Mouse (Mus musculus) neural tube, embryonic 15.5 days (tissue): ENCODE results near the gene Tas2r104. TPM values are rescaled to one million over a fixed set of nuclear protein-coding genes. Genes with fewer than 3 reads are reported as not detected.

Experiments
- ATAC-seq: fragments of 200-750 bp; cut with Nextera tagmentation; 2 replicates; pipeline ENCODE4 v1.8.0; 2017; ENCODE audit warnings: mild to moderate bottlenecking, moderate TSS enrichment, moderate library complexity; ENCODE audit not compliant: low FRiP score
- H3K27ac ChIP-seq: fragments of 300-500 bp; sonication (generic); replicated peaks from 2 replicates; pipeline ENCODE4 v1.5.1; 2015; ENCODE audit warnings: mild to moderate bottlenecking, inconsistent platforms
- H3K27me3 ChIP-seq: fragments of 300-500 bp; sonication (generic); replicated peaks from 2 replicates; pipeline ENCODE4 v1.6.1; 2015; ENCODE audit warnings: inconsistent platforms
- H3K36me3 ChIP-seq: fragments of 300-500 bp; sonication (generic); 2 replicates; pipeline ENCODE4 v1.6.1; 2015; ENCODE audit warnings: inconsistent platforms
- H3K4me1 ChIP-seq: fragments of 300-500 bp; sonication (generic); 2 replicates; pipeline ENCODE4 v1.6.1; 2015; ENCODE audit warnings: inconsistent platforms
- H3K4me2 ChIP-seq: fragments of 300-500 bp; sonication (generic); 2 replicates; pipeline ENCODE4 v1.6.1; 2015; ENCODE audit warnings: inconsistent platforms, mild to moderate bottlenecking, moderate library complexity
- H3K4me3 ChIP-seq: fragments of 300-500 bp; sonication (generic); replicated peaks from 2 replicates; pipeline ENCODE4 v1.5.1; 2015; ENCODE audit warnings: mild to moderate bottlenecking, inconsistent platforms
- H3K9ac ChIP-seq: fragments of 300-500 bp; sonication (generic); replicated peaks from 2 replicates; pipeline ENCODE4 v1.6.1; 2015; ENCODE audit warnings: mild to moderate bottlenecking, inconsistent platforms
- H3K9me3 ChIP-seq: fragments of 300-500 bp; sonication (generic); replicated peaks from 2 replicates; pipeline ENCODE4 v1.6.1; 2016; ENCODE audit warnings: inconsistent platforms
- WGBS: fragments of 180-500 bp; shearing (Covaris S2); methylation state at CpG from one replicate; pipeline ENCODE4 v1.1.7; 2015; ENCODE audit warnings: mixed read lengths; 5-methylcytosine and 5-hydroxymethylcytosine counted together
- polyA plus RNA-seq: library from polyadenylated mRNA; unstranded; fragments of >200 nt; fragmentation: Nextera tagmentation; extraction: Ambion mirVana; gene quantifications from 2 replicates; pipeline ENCODE4 v1.2.1, GENCODE M21; 2015

The Tas2r104 gene
- not detected in 2 replicates for polyA plus RNA-seq

GRCm38 (mm10) chr6:131685644-131686043 lies at the start of gene Tas2r104:
Tas2r104 (minus strand) TSS chr6:131685744.
- H3K9ac ChIP-seq, result no peak within 1 kb of the TSS
- no peaks in the 10 kb centered on the region for H3K36me3 ChIP-seq
- no peaks in the 10 kb centered on the region for H3K4me1 ChIP-seq
- no peaks in the 10 kb centered on the region for H3K27me3 ChIP-seq
- H3K9me3 ChIP-seq, result no peaks in the 10 kb centered on the region
- WGBS, result 88% methylated on average over 1 of the region's 1 CpGs
- H3K4me2 ChIP-seq, result no peak within 1 kb of the TSS
- H3K27ac ChIP-seq, result no peak within 1 kb of the TSS
- ATAC-seq, result no peak
- H3K4me3 ChIP-seq, result no peak within 1 kb of the TSS

GRCm38 (mm10) chr6:131712803-131713202 lies 27.3 kb upstream of the Tas2r104 start:
- ATAC-seq, result no peak
- H3K9ac ChIP-seq, result no peak overlapping the region
- H3K36me3 ChIP-seq, result no peaks in the 10 kb centered on the region
- H3K27ac ChIP-seq, result no peak overlapping the region
- no peaks in the 10 kb centered on the region for H3K27me3 ChIP-seq
- H3K4me2 ChIP-seq, result no peak overlapping the region
- no peak overlapping the region for H3K4me3 ChIP-seq
- H3K4me1 ChIP-seq, result no peaks in the 10 kb centered on the region
- peaks cover 5% of the 10 kb centered on the region; the same call in 1 of the 2 replicates for H3K9me3 ChIP-seq
- WGBS, result 47% methylated on average over 7 of the region's 7 CpGs

GRCm38 (mm10) chr6:131689963-131690362 lies 4.4 kb upstream of the Tas2r104 start, which contains the start of gene Tas2r114:
Tas2r114 (minus strand) TSS chr6:131690063.
- peaks cover 8% of the 10 kb centered on the region; the same call in 1 of the 2 replicates for H3K9me3 ChIP-seq
- H3K4me1 ChIP-seq, result no peaks in the 10 kb centered on the region
- no peaks in the 10 kb centered on the region for H3K27me3 ChIP-seq
- no peak within 1 kb of the TSS for H3K9ac ChIP-seq
- no peak within 1 kb of the TSS for H3K4me3 ChIP-seq
- H3K27ac ChIP-seq, result no peak within 1 kb of the TSS
- no peaks in the 10 kb centered on the region for H3K36me3 ChIP-seq
- H3K4me2 ChIP-seq, result no peak within 1 kb of the TSS
- ATAC-seq, result no peak

- Histone ChIP-seq H3K4me2 (no peak within 1 kb of the TSS), H3K36me3 (no peaks in the 10 kb centered on the region), H3K4me3 (no peak within 1 kb of the TSS), H3K9me3 (peaks cover 8% of the 10 kb centered on the region; the same call in 1 of the 2 replicates), H3K4me1 (no peaks in the 10 kb centered on the region), H3K27me3 (no peaks in the 10 kb centered on the region), H3K9ac (no peak within 1 kb of the TSS), H3K27ac (no peak within 1 kb of the TSS)
- no peak for ATAC-seq
- WGBS, result 77% methylated on average over 1 of the region's 1 CpGs
These were observed 1.9 kb upstream of the Tas2r104 start, which contains the start of gene Tas2r105 for GRCm38 (mm10) chr6:131687395-131687794. Tas2r105 (minus strand) TSS chr6:131687495.

GRCm38 (mm10) chr6:131678786-131679185 lies 6.8 kb downstream of the Tas2r104 start, which contains the start of gene Tas2r106:
Tas2r106 (minus strand) TSS chr6:131678886.
- Histone ChIP-seq H3K4me3 (no peak within 1 kb of the TSS), H3K4me1 (no peaks in the 10 kb centered on the region), H3K27me3 (no peaks in the 10 kb centered on the region), H3K9ac (no peak within 1 kb of the TSS), H3K9me3 (peaks cover 6% of the 10 kb centered on the region; the same call in 1 of the 2 replicates), H3K36me3 (no peaks in the 10 kb centered on the region), H3K4me2 (no peak within 1 kb of the TSS), H3K27ac (no peak within 1 kb of the TSS)
- ATAC-seq, result no peak
- 76% methylated on average over 3 of the region's 3 CpGs for WGBS

DNA sequence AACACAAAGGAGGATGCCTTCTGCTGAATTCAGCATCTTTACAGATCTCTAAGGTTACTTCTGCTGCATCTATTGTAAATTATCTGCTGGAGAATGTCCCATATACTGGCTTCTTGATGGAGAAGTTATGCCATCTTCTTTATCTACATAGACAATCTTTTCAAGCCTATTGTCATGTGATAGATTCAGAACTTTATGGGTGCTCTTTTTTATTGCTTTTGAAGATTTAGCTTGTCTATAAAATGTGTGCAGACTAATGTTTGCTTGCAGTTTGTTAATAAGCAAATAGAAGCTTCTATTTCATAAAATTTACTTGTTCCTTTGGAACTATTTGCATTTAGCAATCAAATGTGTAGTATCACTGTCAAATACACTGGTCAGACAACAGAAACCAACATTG lies 25.5 kb downstream of the Tas2r104 start, which contains the start of gene Tas2r107:
TSS of gene Tas2r107 (minus strand) at position 101 of the 400 bp plus-strand sequence.
- Histone ChIP-seq H3K27me3 (no peaks in the 10 kb centered on the region), H3K4me3 (no peak within 1 kb of the TSS), H3K9me3 (peaks cover 17% of the 10 kb centered on the region; the same call in 1 of the 2 replicates), H3K4me2 (no peak within 1 kb of the TSS), H3K27ac (no peak within 1 kb of the TSS), H3K36me3 (no peaks in the 10 kb centered on the region), H3K9ac (no peak within 1 kb of the TSS), H3K4me1 (no peaks in the 10 kb centered on the region)
- ATAC-seq, result no peak

Other genes with a start within 250 kb of the Tas2r104 start
- not detected in 2 replicates for gene 5430401F13Rik, start 199.3 kb downstream of the Tas2r104 start, polyA plus RNA-seq
- not detected in 2 replicates for gene Gm6619, start 199.3 kb downstream of the Tas2r104 start, polyA plus RNA-seq
- not detected in 2 replicates for gene Tas2r130, start 54.8 kb downstream of the Tas2r104 start, polyA plus RNA-seq
- gene Tas2r107, start 25.6 kb downstream of the Tas2r104 start, polyA plus RNA-seq, result not detected in 2 replicates
- not detected in 2 replicates for gene Tas2r106, start 6.9 kb downstream of the Tas2r104 start, polyA plus RNA-seq
- gene Tas2r105, start 1.8 kb upstream of the Tas2r104 start, polyA plus RNA-seq, result not detected in 2 replicates
- gene Tas2r114, start 4.3 kb upstream of the Tas2r104 start, polyA plus RNA-seq, result not detected in 2 replicates